Mouse (Mus musculus) embryonic stem cell, embryonic (primary cell): ENCODE data around the gene Sprn.
"Not testable (repeated sequence)": the region's sequence is repeated elsewhere in the genome, so short reads cannot be mapped to it uniquely, and the experiment has no call there.

Source experiments
- CTCF ChIA-PET, 4 experiments: fragments of 300-600 bp in 2 of 4; fragments of 350-600 bp in 2 of 4; sonication (Branson Sonifier 250); formaldehyde crosslinking; loops; one replicate each; lab custom pipeline; 2022; ENCODE audit warnings: inconsistent platforms in 2 of 4; lab: Charles Lee
- POLR2A ChIA-PET, 4 experiments: fragments of 300-600 bp in 2 of 4; fragments of 350-600 bp in 2 of 4; sonication (Branson Sonifier 250); formaldehyde crosslinking; loops; one replicate each; lab custom pipeline; 2022; ENCODE audit warnings: antibody characterized with exemption in 4 of 4, inconsistent platforms in 1 of 4; lab: Charles Lee

The Sprn gene

DNA sequence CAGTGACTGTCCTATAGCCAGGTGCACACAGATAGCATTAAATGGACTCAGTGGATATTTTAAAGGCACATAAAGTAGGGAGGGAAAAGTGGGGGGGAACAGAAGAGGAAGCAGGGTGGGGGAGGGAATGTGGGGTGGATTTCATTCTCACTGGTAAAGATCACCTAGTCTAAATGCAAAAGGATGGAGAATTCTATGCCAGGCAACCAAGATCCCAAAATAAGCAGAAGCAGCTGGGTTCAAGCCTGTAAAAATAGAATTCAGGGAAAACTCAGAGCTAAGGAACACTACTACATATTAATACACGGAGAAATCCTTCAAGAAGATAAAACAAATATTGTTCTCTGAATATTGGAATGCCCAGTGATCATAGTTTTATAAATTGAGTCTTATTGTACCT, 13.3 kb upstream of the Sprn start:
- POLR2A ChIA-PET = interaction anchor here in 1 of 4 experiments (0.7 kb wide), 1 partner anchor 110 kb away, joined by 4 read pairs; no protein-coding TSS in a partner anchor

GRCm38 (mm10) chr7:140164664-140165063, 10.0 kb upstream of the Sprn start, which contains the start of gene Olfr522:
Olfr522 (minus strand) TSS chr7:140164764.
- ChIA-PET POLR2A (no interaction called here), CTCF (no interaction called here)

More for the DNA sequence above, 13.3 kb upstream of the Sprn start:
- CTCF ChIA-PET = interaction anchor here in 1 of 4 experiments (1.0 kb wide), 1 partner anchor 23 kb away, joined by 3 read pairs; no protein-coding TSS in a partner anchor

DNA sequence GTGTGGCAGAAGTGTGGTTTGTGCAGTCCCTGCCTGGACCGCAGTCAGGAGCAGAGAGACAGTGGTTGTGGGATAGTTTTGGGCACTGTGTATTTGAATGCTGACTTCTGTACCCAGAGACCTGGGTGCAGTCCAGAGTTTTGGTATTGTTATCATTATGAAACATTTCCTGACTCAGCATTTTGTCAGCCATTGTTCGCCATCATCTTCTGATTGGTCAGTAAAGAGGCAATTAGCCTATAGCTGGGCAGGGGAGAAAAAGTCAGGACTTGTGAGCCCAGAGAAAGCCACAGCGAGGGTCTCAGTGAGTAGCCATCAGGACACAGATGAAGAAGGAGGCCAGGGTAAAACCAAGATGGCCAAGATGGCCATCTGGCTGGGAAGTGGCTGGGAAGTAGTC, 5.7 kb upstream of the Sprn start:
- ChIA-PET POLR2A (interaction anchor here in 2 of 4 experiments (0.8 to 1.1 kb wide), 2 partner anchors 8 to 13 kb away, joined by 3 read pairs; no protein-coding TSS in a partner anchor), CTCF (no interaction called here)

GRCm38 (mm10) chr7:140153829-140154217, 854 bp downstream of the Sprn start:
- ChIA-PET CTCF (interaction anchor here in 3 of 4 experiments (0.6 to 2.4 kb wide), 5 partner anchors 9 to 652 kb away, joined by 3 to 7 read pairs (median 3); no protein-coding TSS in a partner anchor), POLR2A (interaction anchor here in 3 of 4 experiments (0.7 to 2.4 kb wide), 6 partner anchors 12 to 52 kb away, joined by 3 to 12 read pairs (median 4); partner anchors contain the start of genes Mtg1 (in 2 of the 3) and Fuom (in 1 of the 3))

DNA sequence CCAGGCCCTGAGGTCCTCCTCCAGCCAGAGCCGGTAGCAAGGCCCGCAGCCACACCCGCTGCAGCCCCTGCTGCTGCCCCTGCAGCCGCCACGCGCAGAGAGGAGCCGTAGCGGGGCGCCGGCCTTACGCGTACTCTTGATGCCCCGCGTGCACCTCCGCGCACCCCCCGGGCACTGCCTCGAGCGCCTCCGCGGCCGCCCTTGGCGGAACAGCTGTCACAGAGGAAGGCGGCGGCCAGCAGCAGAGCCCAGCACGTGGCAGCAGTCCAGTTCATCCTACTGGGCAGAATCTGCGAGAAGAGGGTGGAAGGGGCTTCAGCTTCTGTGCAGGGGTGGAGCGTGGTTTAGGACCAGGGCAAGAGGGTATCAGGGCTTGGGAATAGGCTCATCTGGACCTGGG, 1.3 kb downstream of the Sprn start:
- CTCF ChIA-PET = interaction anchor here in 3 of 4 experiments (0.6 to 2.4 kb wide), 4 partner anchors 9 to 652 kb away, joined by 3 to 7 read pairs (median 3); no protein-coding TSS in a partner anchor
- POLR2A ChIA-PET = interaction anchor here in 3 of 4 experiments (0.6 to 2.4 kb wide), 7 partner anchors 16 to 51 kb away, joined by 3 to 12 read pairs (median 4); partner anchors contain the start of genes Mtg1 (in 3 of the 3), Echs1 (in 1 of the 3), Fuom (in 1 of the 3) and Paox (in 1 of the 3)

GRCm38 (mm10) chr7:140144550-140144949, 10.1 kb downstream of the Sprn start:
- POLR2A ChIA-PET = interaction anchor here in 1 of 4 experiments (0.5 to 1.3 kb wide), 2 partner anchors 42 to 673 kb away, joined by 3 read pairs; partner anchors contain the start of gene Fuom
- CTCF ChIA-PET = interaction anchor here in 2 of 4 experiments (0.6 to 1.7 kb wide), 10 partner anchors 9 to 691 kb away, joined by 3 to 10 read pairs (median 3); partner anchors contain the start of genes Echs1 (in 1 of the 2) and Paox (in 1 of the 2)

DNA sequence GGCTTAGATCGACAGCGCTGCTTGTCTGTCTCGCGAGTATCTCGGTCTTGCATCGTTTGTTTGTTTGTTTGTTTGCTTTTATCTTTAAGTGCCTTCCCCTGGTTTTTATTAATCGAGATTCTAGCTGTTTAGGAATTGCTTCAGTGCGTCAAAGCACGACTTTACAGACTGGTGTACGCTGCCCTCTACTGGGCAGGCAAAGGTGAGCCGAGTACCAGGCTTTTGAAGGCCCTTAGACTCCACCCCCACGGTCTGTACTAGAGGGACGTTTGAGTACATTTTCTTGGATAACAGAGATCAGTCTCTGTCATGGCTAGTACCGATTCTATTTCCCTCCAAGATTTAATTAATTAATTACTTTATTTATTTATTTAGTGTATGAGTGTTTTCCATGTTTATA, 13.3 kb downstream of the Sprn start:
- POLR2A ChIA-PET = interaction anchor here in 2 of 4 experiments (0.6 to 6.6 kb wide), 9 partner anchors 13 to 701 kb away, joined by 3 to 66 read pairs (median 6); partner anchors contain the start of genes Echs1 (in 2 of the 2), Paox (in 2 of the 2), Fuom (in 1 of the 2) and Zfp941 (in 1 of the 2)
- CTCF ChIA-PET = interaction anchor here (0.5 to 1.7 kb wide), 21 partner anchors 9 to 1336 kb away, joined by 3 to 9 read pairs (median 4); partner anchors contain the start of genes Echs1 (in 2 of the 4), Fuom (in 2 of the 4) and Paox (in 1 of the 4)

DNA sequence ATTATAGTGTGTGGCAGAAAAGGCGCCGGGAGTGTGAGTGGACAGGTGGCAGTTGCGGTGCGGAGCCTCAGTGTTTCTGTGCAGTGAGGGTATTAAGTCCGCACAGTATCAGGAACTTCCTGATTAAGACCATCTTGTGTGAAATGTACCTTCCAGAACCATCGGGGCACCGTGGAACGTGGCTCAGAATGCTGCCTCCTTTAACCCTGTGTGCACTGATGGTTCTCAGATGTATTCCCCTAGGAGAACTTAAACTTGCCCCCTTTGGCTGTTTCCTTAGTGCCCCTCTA, 16.7 kb downstream of the Sprn start:
- ChIA-PET POLR2A (interaction anchor here (0.6 to 6.6 kb wide), 30 partner anchors 9 to 1375 kb away, joined by 3 to 66 read pairs (median 6); partner anchors contain the start of genes Echs1 (in 3 of the 4), Fuom (in 3 of the 4), Paox (in 3 of the 4) and Prap1 (in 1 of the 4)), CTCF (interaction anchor here in 2 of 4 experiments (1.4 kb wide), 2 partner anchors 23 to 690 kb away, joined by 3 to 5 read pairs; partner anchors contain the start of gene Paox (in 1 of the 2))

DNA sequence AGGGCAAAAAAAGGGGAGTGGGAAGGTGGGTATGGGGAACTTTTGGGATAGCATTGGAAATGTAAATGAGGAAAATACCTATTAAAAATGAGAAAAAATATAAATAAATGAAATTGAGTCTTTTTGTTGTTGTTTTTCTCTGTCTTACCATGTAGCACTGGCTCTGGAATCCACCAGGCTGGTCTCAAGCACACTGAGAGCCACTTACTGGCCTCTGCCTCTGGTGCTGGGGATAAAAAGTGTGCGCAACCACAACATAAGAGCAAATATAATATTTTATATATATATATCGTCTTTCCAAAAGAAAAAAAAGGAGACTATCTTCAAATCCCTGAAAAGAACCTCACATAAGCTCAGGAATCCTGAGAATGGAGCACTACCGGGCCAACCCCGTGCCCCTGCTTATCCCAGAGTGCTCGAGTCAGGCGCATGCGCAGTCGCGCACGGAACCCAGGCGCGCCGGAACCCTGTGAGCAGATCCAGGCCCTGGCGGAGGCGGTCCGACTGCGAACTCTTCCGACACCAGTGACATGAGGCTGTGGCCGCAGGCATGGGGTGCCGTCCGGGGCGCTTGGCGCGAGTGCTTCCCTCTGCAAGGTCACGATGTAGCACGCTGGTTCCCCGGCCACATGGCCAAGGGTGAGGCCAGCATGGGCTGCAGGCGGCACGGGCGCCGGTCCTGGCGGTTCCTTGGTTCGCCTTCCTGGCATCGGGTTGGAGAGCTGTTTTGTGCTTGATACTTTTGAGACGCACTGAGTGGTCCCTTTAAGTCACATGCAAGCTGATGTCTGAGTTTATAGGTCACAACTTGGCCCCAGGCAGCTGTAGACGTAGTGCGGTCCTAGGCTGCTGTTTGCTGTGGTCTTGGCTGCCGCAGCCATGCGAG, 17.3 kb downstream of the Sprn start, which contains the start of gene Mtg1:
Mtg1 (plus strand) TSS at position 430 of the 886 bp plus-strand sequence.
- CTCF ChIA-PET = interaction anchor here in 2 of 4 experiments (0.6 to 1.4 kb wide), 3 partner anchors 22 to 691 kb away, joined by 3 to 5 read pairs (median 4); partner anchors contain the start of gene Paox (in 1 of the 2)
- POLR2A ChIA-PET = interaction anchor here (0.6 to 6.6 kb wide), 43 partner anchors 8 to 986 kb away, joined by 3 to 66 read pairs (median 5); partner anchors contain the start of genes Echs1 (in 4 of the 4), Fuom (in 4 of the 4), Paox (in 4 of the 4) and Ric8a (in 2 of the 4)

GRCm38 (mm10) chr7:140135106-140135770, 19.4 kb downstream of the Sprn start:
- POLR2A ChIA-PET = interaction anchor here in 2 of 4 experiments (0.8 to 6.6 kb wide), 4 partner anchors 9 to 33 kb away, joined by 3 to 66 read pairs (median 8); partner anchors contain the start of gene Fuom (in 1 of the 2)
- CTCF ChIA-PET = no interaction called here

GRCm38 (mm10) chr7:140134033-140134432, 20.6 kb downstream of the Sprn start:
- POLR2A ChIA-PET = interaction anchor here in 2 of 4 experiments (0.9 to 1.7 kb wide), 3 partner anchors 8 to 19 kb away, joined by 3 read pairs; partner anchors contain the start of gene Echs1 (in 1 of the 2)
- CTCF ChIA-PET = not testable (repeated sequence)

GRCm38 (mm10) chr7:140132184-140132583, 22.5 kb downstream of the Sprn start:
- ChIA-PET POLR2A (interaction anchor here in 1 of 4 experiments (0.6 to 2.7 kb wide), 2 partner anchors 15 to 802 kb away, joined by 3 to 12 read pairs; partner anchors contain the start of gene Echs1), CTCF (interaction anchor here in 1 of 4 experiments (0.6 kb wide), 1 partner anchor 214 kb away, joined by 3 read pairs; no protein-coding TSS in a partner anchor)

GRCm38 (mm10) chr7:140127911-140128310, 26.8 kb downstream of the Sprn start:
- POLR2A ChIA-PET = interaction anchor here in 2 of 4 experiments (4.4 to 6.1 kb wide), 3 partner anchors 10 to 12 kb away, joined by 56 to 66 read pairs (median 63); partner anchors contain the start of genes Echs1 (in 2 of the 2), Paox (in 2 of the 2) and Mtg1 (in 1 of the 2)
- CTCF ChIA-PET = no interaction called here

GRCm38 (mm10) chr7:140126934-140127333, 27.7 kb downstream of the Sprn start:
- ChIA-PET POLR2A (interaction anchor here in 2 of 4 experiments (1.8 to 6.1 kb wide), 5 partner anchors 8 to 11 kb away, joined by 8 to 66 read pairs (median 56); partner anchors contain the start of genes Echs1 (in 2 of the 2), Mtg1 (in 2 of the 2) and Paox (in 2 of the 2)), CTCF (no interaction called here)

DNA sequence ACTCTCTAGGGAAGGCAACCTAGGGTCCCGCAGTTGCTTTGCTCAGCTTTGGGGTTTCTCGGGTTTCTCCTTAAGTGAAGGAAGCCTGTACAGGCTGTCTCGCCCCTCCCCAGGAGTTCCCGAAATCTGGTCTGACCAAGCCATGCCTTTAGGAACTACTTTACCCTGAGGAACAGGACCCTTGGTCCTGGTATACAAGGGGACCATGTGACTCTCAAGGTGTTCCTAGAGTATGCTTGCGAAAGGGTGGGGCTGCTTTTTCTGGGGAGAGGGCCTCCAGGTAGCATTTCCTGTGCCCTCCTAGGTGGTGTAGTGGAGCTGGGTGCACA, 28.7 kb downstream of the Sprn start:
- POLR2A ChIA-PET = interaction anchor here (0.6 to 6.1 kb wide), 22 partner anchors 7 to 788 kb away, joined by 3 to 66 read pairs (median 6); partner anchors contain the start of genes Echs1 (in 4 of the 4), Mtg1 (in 3 of the 4), Paox (in 3 of the 4) and Fuom (in 2 of the 4)
- CTCF ChIA-PET = interaction anchor here in 3 of 4 experiments (0.9 to 2.0 kb wide), 5 partner anchors 15 to 783 kb away, joined by 3 to 9 read pairs (median 4); no protein-coding TSS in a partner anchor

DNA sequence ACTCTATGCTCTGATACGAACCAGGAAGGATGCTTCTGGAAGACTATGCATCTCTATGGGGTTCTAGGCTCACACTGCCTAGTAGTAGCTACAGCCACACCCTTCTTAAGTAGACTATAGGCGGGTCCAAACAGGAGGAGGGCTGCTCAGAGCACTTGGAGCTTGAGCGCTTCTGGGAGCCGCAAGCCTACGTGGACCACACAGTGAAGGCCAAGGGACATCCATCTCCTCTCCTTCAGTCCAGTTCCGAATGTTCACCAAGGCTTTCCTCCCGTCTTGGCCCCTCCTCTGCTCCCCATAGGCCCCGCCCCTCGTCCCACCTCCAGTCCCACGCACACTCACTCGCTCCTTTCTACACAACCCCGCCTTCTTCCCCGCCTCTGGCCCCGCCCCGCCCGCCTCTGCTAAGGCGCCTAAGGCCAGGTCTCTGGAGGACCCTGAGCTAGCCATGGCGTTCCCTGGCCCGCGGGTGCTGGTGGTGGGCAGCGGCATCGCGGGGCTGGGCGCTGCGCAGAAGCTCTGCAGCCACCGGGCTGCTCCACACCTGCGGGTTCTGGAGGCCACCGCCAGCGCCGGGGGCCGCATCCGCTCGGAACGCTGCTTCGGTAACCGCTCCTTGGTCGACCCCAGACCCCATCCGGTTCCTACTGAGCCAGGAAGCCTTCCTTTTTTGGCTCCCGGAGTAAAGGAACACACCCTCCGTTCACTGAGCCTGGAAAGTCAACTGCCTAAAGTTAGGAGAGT, 29.2 kb downstream of the Sprn start:
- ChIA-PET POLR2A (interaction anchor here (0.6 to 6.1 kb wide), 31 partner anchors 8 to 834 kb away, joined by 3 to 66 read pairs (median 4); partner anchors contain the start of genes Echs1 (in 4 of the 4), Mtg1 (in 3 of the 4), Paox (in 3 of the 4) and Fuom (in 2 of the 4)), CTCF (interaction anchor here (0.6 to 2.0 kb wide), 9 partner anchors 9 to 794 kb away, joined by 3 to 9 read pairs (median 4); partner anchors contain the start of gene Echs1 (in 1 of the 4))
